Mouse (Mus musculus) liver, embryonic 15.5 days (tissue): ENCODE measurements at regions not wholly inside any gene's neighbourhood (a gene's known extent, or its start where the extent isn't known, plus 50 kb on each side); places are given as distances from the start of the nearest gene placed in this dataset.

Experiments used
- ATAC-seq: fragments of 200-750 bp; cut with Nextera tagmentation; 2 replicates; pipeline ENCODE4 v1.8.0; 2017; ENCODE audit warnings: moderate number of reproducible peaks, mild to moderate bottlenecking, moderate library complexity; ENCODE audit not compliant: insufficient read depth
- H3K27ac ChIP-seq: fragments of 300-500 bp; sonication (generic); replicated peaks from 2 replicates; pipeline ENCODE4 v1.5.1; 2015; ENCODE audit warnings: mild to moderate bottlenecking, inconsistent platforms
- H3K27me3 ChIP-seq: fragments of 300-500 bp; sonication (generic); 2 replicates; pipeline ENCODE4 v1.6.1; 2015; ENCODE audit warnings: mild to moderate bottlenecking, inconsistent platforms
- H3K36me3 ChIP-seq: fragments of 300-500 bp; sonication (generic); replicated peaks from 2 replicates; pipeline ENCODE4 v1.6.1; 2015; ENCODE audit warnings: moderate library complexity, mild to moderate bottlenecking, inconsistent platforms
- H3K4me1 ChIP-seq: fragments of 300-500 bp; sonication (generic); replicated peaks from 2 replicates; pipeline ENCODE4 v1.6.1; 2015; ENCODE audit warnings: inconsistent platforms
- H3K4me2 ChIP-seq: fragments of 300-500 bp; sonication (generic); 2 replicates; pipeline ENCODE4 v1.6.1; 2015; ENCODE audit warnings: moderate library complexity, mild to moderate bottlenecking, inconsistent platforms
- H3K4me3 ChIP-seq: fragments of 300-500 bp; sonication (generic); replicated peaks from 2 replicates; pipeline ENCODE4 v1.5.1; 2015; ENCODE audit warnings: mild to moderate bottlenecking, inconsistent platforms
- H3K9ac ChIP-seq: fragments of 300-500 bp; sonication (generic); 2 replicates; pipeline ENCODE4 v1.6.1; 2015; ENCODE audit warnings: moderate library complexity, mild to moderate bottlenecking, inconsistent platforms
- H3K9me3 ChIP-seq: fragments of 300-500 bp; sonication (generic); replicated peaks from 2 replicates; pipeline ENCODE4 v1.6.1; 2016; ENCODE audit warnings: inconsistent platforms
- WGBS: fragments of 180-500 bp; shearing (Covaris S2); methylation state at CpG from one replicate; pipeline ENCODE4 v1.1.7; 2015; ENCODE audit warnings: mixed read lengths; ENCODE audit not compliant: insufficient replicate concordance; 5-methylcytosine and 5-hydroxymethylcytosine counted together

DNA sequence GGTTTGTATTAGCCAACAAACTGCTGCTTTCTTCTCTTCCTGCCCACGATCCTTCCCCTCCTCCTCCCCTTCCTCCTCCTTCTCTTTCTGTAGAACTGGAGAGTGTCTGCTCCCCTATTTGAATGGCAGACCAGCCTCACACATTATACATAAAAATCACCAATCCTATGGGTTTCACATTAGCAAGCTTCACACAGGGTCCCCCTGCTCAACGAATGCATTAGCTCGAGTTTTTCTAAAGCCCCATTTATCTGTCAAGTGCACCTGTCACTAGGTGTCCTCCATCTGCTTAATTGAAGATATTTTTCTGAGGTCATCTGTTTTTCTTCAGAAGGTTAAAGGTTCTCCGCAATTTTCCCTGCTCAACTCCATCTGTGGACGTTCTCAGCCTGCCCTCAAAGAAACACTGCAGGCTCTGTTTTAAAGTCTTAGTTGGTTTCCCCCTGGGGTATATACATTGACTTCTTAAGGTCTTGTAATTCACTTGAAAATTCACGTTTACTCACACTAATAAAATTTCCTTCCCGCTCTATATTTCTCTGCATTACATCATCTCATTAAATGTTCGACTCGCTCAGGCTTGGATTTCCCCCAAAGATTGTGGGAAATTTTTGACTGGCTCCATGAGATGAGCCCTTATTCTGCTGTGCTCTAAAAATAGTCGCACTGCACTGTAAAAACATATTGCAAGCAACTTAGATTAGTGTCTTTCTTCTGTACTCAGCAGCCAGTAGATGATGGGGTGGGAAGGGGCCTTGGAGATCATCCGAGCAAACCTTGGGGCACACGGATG, 105.3 kb downstream of the Mex3b start:
- H3K27ac ChIP-seq = no peak overlapping the region
- H3K4me1 ChIP-seq = no peaks in the 10 kb centered on the region
- H3K36me3 ChIP-seq = no peaks in the 10 kb centered on the region
- 65% methylated on average over 12 of the region's 12 CpGs for WGBS
- no peak overlapping the region for H3K4me3 ChIP-seq
- H3K9ac ChIP-seq = no peak overlapping the region
- H3K9me3 ChIP-seq = no peaks in the 10 kb centered on the region
- H3K4me2 ChIP-seq = no peak overlapping the region
- ATAC-seq = no peak
- no peaks in the 10 kb centered on the region for H3K27me3 ChIP-seq

DNA sequence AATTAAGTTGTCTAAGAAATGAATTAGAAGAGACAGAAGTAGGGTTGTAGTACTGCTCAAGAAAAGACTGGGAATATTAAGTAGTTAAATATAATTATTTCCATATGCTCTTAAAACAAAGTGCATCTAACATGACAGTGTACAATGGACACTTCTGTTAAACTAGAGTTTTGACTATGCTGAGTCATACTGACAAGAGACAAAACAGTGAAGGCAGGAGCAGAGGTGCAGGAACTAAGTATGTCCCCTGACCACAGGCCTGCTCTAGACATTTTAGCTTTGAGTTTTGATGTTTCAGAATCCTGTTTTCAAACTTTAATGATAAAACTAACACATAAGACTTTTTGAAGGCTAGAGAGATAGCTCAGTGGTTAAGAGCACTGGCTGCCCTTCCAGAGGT, 123.6 kb downstream of the Mex3b start:
- ATAC-seq = no peak
- Histone ChIP-seq H3K4me1 (no peaks in the 10 kb centered on the region), H3K4me2 (no peak overlapping the region)

DNA sequence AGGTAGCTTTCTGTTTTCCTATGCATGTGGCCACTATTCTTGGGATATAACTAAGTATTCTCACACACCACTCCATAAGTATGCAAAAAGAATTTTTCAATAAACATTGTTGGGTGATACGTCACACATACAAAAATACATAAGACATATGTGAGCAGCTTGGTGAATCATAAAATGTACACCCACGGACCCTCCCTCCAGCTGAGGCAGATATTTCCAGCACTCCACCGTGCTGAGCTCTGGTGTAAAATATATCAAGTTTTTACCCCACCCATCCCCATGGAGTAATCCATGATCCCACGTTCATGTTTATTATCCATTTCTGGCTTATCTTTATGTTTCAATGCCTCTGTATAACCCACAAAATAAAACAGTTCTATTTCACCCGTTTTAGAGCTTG, 126.0 kb downstream of the Mex3b start:
- Histone ChIP-seq H3K4me1 (no peaks in the 10 kb centered on the region), H3K27ac (no peak overlapping the region), H3K4me3 (no peak overlapping the region), H3K27me3 (no peaks in the 10 kb centered on the region), H3K4me2 (no peak overlapping the region), H3K36me3 (no peaks in the 10 kb centered on the region), H3K9ac (no peak overlapping the region), H3K9me3 (no peaks in the 10 kb centered on the region)
- no peak for ATAC-seq
- WGBS = 46% methylated on average over 5 of the region's 5 CpGs

More for the DNA sequence above, 123.6 kb downstream of the Mex3b start:
- H3K9me3 ChIP-seq = no peaks in the 10 kb centered on the region
- H3K4me3 ChIP-seq = no peak overlapping the region
- no peaks in the 10 kb centered on the region for H3K36me3 ChIP-seq
- H3K27ac ChIP-seq = no peak overlapping the region
- H3K27me3 ChIP-seq = no peaks in the 10 kb centered on the region
- no peak overlapping the region for H3K9ac ChIP-seq

DNA sequence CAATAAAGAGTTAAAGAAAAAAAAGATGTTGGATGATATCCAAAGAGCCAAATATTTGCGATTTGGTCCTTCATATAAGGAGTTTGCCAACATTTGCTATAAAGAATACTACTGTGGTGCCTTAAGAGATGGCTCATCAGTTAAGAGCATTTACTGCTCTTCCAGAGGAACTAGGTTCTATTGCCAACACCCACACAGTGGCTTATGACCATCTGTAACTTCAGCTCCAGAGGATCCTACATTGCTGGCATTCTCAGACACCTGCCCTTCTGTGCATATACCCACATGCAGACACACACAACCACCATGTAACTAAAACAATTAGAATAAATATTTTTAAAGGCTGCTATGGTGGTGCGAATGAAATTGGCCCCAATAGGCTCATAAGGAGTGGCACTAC, 131.7 kb downstream of the Mex3b start:
- H3K9me3 ChIP-seq = no peaks in the 10 kb centered on the region
- H3K4me3 ChIP-seq = no peak overlapping the region
- H3K27ac ChIP-seq = no peak overlapping the region
- H3K4me1 ChIP-seq = no peaks in the 10 kb centered on the region
- no peak for ATAC-seq
- no peaks in the 10 kb centered on the region for H3K27me3 ChIP-seq
- no peak overlapping the region for H3K9ac ChIP-seq
- H3K4me2 ChIP-seq = no peak overlapping the region
- no peaks in the 10 kb centered on the region for H3K36me3 ChIP-seq
- WGBS = 57% methylated on average over 2 of the region's 2 CpGs

DNA sequence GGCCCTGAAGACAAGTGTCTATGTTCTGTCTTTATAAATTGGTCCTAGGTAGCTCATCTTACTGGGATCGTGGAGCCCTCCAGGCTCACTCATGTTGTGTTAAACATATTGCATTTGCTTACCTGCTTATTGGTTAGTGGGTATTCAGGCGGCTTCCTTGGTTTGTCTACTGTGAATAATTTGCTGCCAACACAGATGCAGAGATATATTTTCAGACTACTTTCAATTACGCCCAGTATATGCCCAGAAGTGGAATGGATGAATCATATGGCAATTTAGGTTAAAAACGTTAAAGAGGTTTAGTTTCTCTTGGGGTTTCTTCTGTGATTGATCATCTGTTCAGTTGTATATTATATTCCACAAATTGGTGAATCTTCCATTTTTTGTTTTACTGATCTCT, 140.4 kb downstream of the Mex3b start:
- Histone ChIP-seq H3K9me3 (no peaks in the 10 kb centered on the region), H3K4me2 (no peak overlapping the region), H3K4me1 (no peaks in the 10 kb centered on the region), H3K27me3 (no peaks in the 10 kb centered on the region), H3K36me3 (no peaks in the 10 kb centered on the region), H3K9ac (no peak overlapping the region), H3K27ac (no peak overlapping the region), H3K4me3 (no peak overlapping the region)
- 58% methylated on average over 4 of the region's 4 CpGs for WGBS
- no peak for ATAC-seq

DNA sequence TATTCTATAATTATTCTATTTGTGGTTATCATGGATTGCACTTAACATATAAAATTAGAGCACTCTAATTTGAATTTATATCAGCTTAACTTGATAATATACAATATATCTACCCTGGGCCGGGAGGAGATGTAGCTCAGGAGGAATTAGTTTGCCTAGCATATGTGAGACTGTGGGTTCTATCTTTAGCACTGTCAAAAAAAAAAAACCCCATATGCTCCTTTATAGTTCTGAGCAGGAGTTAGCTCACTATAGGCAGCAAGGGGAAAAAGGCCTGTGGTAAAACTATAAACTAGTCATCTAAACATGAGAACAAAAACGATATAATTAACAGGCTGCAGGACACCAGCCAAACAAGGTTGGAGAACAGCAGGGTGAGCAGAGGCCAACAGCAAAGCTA, 145.0 kb downstream of the Mex3b start:
- Histone ChIP-seq H3K36me3 (no peaks in the 10 kb centered on the region), H3K4me2 (no peak overlapping the region), H3K9ac (no peak overlapping the region), H3K9me3 (no peaks in the 10 kb centered on the region), H3K27me3 (no peaks in the 10 kb centered on the region), H3K27ac (no peak overlapping the region), H3K4me1 (no peaks in the 10 kb centered on the region), H3K4me3 (no peak overlapping the region)
- ATAC-seq = no peak
- WGBS = 61% methylated on average over 2 of the region's 2 CpGs

DNA sequence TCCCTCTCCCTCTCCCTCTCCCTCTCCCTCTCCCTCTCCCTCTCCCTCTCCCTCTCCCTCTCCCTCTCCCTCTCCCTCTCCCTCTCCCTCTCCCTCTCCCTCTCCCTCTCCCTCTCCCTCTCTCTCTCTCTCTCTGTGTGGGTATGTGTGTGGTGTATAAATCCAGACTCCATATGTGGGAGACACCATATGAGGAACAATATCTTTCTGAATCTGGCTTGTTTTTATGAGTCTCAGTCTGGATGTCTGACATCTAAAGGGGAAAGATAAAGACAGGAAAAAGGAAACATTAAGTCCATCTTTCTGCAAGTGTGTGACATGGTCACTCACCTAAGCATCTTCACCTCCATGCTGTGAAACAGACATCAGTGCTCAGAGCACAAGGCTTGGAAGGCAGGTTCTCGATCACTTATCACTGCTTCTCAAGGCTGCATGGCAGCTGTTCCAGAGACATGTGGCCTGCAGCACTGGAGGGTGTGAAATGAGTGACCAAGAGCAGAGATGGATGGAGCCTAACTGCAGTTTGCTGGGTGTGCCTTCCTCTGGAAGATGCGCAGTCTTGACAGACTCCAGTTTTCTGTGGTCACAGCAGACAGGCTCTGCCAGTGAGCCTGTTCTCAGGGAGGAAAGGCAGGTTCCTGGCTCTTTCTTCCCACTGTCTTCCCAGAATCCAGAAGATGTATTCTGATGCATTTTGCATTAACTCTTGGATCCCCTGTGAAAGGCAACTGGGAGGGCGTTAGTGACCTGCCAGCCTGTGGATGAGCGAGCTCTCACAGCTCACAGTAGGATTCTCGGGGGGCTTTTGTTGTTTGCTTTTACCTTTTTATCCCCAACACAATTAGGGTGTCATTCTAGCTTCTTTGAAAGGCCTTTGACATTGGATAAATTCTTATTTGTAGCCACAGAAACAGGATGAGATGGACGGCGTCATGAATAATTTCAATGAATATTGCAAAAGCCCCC, 147.9 kb downstream of the Mex3b start:
- Histone ChIP-seq H3K9ac (no peak overlapping the region), H3K9me3 (no peaks in the 10 kb centered on the region), H3K4me2 (no peak overlapping the region), H3K4me1 (no peaks in the 10 kb centered on the region), H3K4me3 (no peak overlapping the region), H3K36me3 (no peaks in the 10 kb centered on the region), H3K27ac (no peak overlapping the region), H3K27me3 (no peaks in the 10 kb centered on the region)
- 60% methylated on average over 7 of the region's 7 CpGs for WGBS
- no peak for ATAC-seq

DNA sequence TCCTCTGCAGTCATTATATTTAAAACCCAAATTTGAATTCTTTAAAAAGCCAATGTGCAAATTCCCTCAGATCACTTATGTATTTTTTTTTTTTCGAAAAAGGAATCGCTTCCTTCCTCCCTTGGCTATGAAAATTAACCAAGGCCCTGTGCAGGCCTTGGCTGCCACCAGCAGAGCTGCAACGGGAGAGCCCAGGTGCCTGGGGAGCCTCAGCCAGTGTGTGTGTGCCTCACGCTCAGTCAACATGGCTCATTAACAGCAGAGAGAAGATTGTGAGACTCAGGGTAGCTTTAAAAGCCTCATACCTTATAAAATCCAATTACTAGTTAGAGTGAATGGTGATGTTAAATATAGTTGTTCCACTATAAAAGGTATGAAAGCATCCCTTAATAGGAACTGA, 148.6 kb downstream of the Mex3b start:
- Histone ChIP-seq H3K27ac (no peak overlapping the region), H3K9me3 (no peaks in the 10 kb centered on the region), H3K9ac (no peak overlapping the region), H3K4me3 (no peak overlapping the region), H3K4me2 (no peak overlapping the region), H3K4me1 (no peaks in the 10 kb centered on the region), H3K36me3 (no peaks in the 10 kb centered on the region), H3K27me3 (no peaks in the 10 kb centered on the region)
- 39% methylated on average over 4 of the region's 4 CpGs for WGBS
- no peak for ATAC-seq

DNA sequence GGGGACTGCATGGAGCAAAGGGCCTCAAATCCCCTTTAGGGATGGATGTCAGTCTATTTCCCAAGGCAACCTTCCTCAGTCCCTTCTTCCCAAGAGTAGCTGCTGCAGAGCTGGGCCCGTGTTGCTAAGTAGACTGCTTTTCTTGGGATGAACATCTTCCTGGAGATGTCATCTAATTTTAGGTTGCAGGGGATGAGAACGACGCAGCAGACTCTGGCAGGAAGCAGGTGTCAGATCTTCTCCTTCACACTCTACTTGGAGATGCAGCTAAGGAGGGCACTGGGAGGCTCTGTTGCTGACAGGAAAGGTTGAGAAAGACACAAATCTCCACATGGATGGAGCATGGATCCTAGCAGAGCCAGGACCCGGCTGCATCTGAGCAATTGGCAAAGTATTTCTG, 149.4 kb downstream of the Mex3b start:
- ATAC-seq = no peak
- no peak overlapping the region for H3K4me2 ChIP-seq
- H3K4me1 ChIP-seq = no peaks in the 10 kb centered on the region
- H3K4me3 ChIP-seq = no peak overlapping the region
- 28% methylated on average over 4 of the region's 4 CpGs for WGBS
- no peaks in the 10 kb centered on the region for H3K9me3 ChIP-seq
- H3K36me3 ChIP-seq = no peaks in the 10 kb centered on the region
- no peak overlapping the region for H3K27ac ChIP-seq
- no peak overlapping the region for H3K9ac ChIP-seq
- no peaks in the 10 kb centered on the region for H3K27me3 ChIP-seq

DNA sequence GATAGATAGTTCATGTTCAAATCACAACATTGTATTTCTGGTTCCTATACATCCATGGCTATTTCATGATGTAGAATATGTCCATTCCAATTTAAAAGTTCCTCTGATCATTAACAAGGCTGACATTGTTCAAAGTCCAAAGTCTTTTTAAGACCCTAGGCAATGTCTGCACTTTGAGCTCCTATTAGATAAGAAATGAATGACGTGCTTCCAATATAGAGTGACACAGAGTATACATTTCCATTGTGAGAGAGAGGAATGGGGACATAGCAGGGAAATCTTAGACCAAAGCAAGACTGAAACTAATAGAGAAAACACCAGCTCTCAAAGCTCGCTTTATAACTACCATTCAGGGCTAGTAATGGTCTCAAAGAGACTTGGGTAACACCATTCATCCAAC, 153.5 kb downstream of the Mex3b start:
- 59% methylated on average over 2 of the region's 2 CpGs for WGBS
- ATAC-seq = no peak
- Histone ChIP-seq H3K4me3 (no peak overlapping the region), H3K9me3 (no peaks in the 10 kb centered on the region), H3K9ac (no peak overlapping the region), H3K27ac (no peak overlapping the region), H3K36me3 (no peaks in the 10 kb centered on the region), H3K4me2 (no peak overlapping the region), H3K4me1 (no peaks in the 10 kb centered on the region), H3K27me3 (no peaks in the 10 kb centered on the region)

DNA sequence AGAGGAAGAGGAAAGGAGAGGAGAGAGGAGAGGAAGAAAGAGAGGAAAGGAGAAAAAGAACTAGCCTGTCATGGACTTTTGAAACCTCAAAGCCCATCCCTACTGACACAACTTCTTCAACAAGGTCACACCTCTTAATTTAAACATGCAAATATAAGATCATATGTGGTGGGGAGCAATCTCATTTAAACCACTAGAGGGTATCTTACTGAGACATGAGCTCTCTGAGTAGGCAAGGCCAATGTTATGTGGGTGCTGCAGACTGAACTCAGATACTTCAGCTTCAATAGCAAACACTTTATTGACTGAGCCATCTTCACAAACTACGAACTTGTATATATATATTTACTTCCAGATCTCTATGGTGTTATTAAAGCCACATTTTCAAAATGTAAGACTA, 156.9 kb downstream of the Mex3b start:
- no peaks in the 10 kb centered on the region for H3K9me3 ChIP-seq
- WGBS = 72% methylated on average over 1 of the region's 1 CpGs
- H3K9ac ChIP-seq = no peak overlapping the region
- no peaks in the 10 kb centered on the region for H3K36me3 ChIP-seq
- H3K27me3 ChIP-seq = no peaks in the 10 kb centered on the region
- ATAC-seq = no peak
- H3K4me1 ChIP-seq = no peaks in the 10 kb centered on the region
- H3K27ac ChIP-seq = no peak overlapping the region
- no peak overlapping the region for H3K4me3 ChIP-seq
- no peak overlapping the region for H3K4me2 ChIP-seq
